Mouse (Mus musculus): ENCODE measurements around the gene Gm4340. TPM values are rescaled to one million over a fixed set of nuclear protein-coding genes. Genes with fewer than 3 reads are reported as not detected.
"Not testable (repeated sequence)": the region's sequence is repeated elsewhere in the genome, so short reads cannot be mapped to it uniquely, and the experiment has no call there.

Gene Gm4340
- not detected in 2 replicates for polyA plus RNA-seq (2016; fragmentation: Nextera tagmentation; extraction: Ambion mirVana)

DNA sequence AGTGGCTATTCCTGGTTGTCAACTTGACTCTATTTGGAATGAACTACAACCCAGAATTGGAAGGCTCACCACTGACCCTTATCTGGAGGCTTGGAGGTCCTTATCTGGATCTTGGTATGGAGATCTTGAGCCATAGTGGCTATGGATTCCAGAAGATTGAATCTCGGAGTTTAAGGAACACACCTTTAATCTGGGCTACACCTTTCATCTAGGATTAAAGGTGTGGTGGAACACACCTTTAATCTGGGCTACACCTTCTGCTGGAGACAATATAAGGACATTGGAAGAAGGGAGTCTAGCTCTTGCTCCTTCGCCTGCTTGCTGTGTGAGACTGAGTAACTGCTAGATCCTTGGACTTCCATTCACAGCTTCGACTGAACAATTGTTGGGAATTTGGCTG, at the start of gene Gm4340:
Gene Gm4340 (plus strand): TSS at position 301 of the 400 bp plus-strand sequence.
- not testable (repeated sequence) for H3K27me3 ChIP-seq; H3K9me3 ChIP-seq; H3K4me2 ChIP-seq (replicated peaks); H3K27ac ChIP-seq (replicated peaks); H3K4me1 ChIP-seq; H3K9ac ChIP-seq (replicated peaks); H3K36me3 ChIP-seq; H3K4me3 ChIP-seq; ATAC-seq (ENCODE audit: low FRiP score, low read depth)
- WGBS = no CpG with 5 or more reads among the region's 3 CpGs

DNA sequence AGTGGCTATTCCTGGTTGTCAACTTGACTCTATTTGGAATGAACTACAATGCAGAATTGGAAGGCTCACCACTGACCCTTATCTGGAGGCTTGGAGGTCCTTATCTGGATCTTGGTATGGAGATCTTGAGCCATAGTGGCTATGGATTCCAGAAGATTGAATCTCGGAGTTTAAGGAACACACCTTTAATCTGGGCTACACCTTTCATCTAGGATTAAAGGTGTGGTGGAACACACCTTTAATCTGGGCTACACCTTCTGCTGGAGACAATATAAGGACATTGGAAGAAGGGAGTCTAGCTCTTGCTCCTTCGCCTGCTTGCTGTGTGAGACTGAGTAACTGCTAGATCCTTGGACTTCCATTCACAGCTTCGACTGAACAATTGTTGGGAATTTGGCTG, 42.6 kb upstream of the Gm4340 start, which contains the start of gene Gm6763:
Gene Gm6763 (plus strand): TSS at position 301 of the 400 bp plus-strand sequence.
- H3K4me1 ChIP-seq; H3K27ac ChIP-seq (replicated peaks); ATAC-seq (ENCODE audit: low FRiP score, low read depth); H3K4me2 ChIP-seq (replicated peaks); H3K9me3 ChIP-seq; H3K27me3 ChIP-seq; H3K9ac ChIP-seq (replicated peaks); H3K4me3 ChIP-seq; H3K36me3 ChIP-seq: not testable (repeated sequence)
- no CpG with 5 or more reads among the region's 3 CpGs for WGBS

DNA sequence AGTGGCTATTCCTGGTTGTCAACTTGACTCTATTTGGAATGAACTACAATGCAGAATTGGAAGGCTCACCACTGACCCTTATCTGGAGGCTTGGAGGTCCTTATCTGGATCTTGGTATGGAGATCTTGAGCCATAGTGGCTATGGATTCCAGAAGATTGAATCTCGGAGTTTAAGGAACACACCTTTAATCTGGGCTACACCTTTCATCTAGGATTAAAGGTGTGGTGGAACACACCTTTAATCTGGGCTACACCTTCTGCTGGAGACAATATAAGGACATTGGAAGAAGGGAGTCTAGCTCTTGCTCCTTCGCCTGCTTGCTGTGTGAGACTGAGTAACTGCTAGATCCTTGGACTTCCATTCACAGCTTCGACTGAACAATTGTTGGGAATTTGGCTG, 34.1 kb upstream of the Gm4340 start, which contains the start of gene Gm8764:
Gene Gm8764 (plus strand): TSS at position 301 of the 400 bp plus-strand sequence.
- not testable (repeated sequence) for H3K27me3 ChIP-seq; H3K4me1 ChIP-seq; H3K4me3 ChIP-seq; ATAC-seq (ENCODE audit: low FRiP score, low read depth); H3K9ac ChIP-seq (replicated peaks); H3K9me3 ChIP-seq; H3K4me2 ChIP-seq (replicated peaks); H3K27ac ChIP-seq (replicated peaks); H3K36me3 ChIP-seq
- WGBS = no CpG with 5 or more reads among the region's 3 CpGs

DNA sequence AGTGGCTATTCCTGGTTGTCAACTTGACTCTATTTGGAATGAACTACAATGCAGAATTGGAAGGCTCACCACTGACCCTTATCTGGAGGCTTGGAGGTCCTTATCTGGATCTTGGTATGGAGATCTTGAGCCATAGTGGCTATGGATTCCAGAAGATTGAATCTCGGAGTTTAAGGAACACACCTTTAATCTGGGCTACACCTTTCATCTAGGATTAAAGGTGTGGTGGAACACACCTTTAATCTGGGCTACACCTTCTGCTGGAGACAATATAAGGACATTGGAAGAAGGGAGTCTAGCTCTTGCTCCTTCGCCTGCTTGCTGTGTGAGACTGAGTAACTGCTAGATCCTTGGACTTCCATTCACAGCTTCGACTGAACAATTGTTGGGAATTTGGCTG, 25.6 kb upstream of the Gm4340 start, which contains the start of gene Gm21304:
Gene Gm21304 (plus strand): TSS at position 301 of the 400 bp plus-strand sequence.
- H3K36me3 ChIP-seq; H3K4me2 ChIP-seq (replicated peaks); H3K4me1 ChIP-seq; ATAC-seq (ENCODE audit: low FRiP score, low read depth); H3K9me3 ChIP-seq; H3K27me3 ChIP-seq; H3K27ac ChIP-seq (replicated peaks); H3K9ac ChIP-seq (replicated peaks); H3K4me3 ChIP-seq: not testable (repeated sequence)
- WGBS = no CpG with 5 or more reads among the region's 3 CpGs

DNA sequence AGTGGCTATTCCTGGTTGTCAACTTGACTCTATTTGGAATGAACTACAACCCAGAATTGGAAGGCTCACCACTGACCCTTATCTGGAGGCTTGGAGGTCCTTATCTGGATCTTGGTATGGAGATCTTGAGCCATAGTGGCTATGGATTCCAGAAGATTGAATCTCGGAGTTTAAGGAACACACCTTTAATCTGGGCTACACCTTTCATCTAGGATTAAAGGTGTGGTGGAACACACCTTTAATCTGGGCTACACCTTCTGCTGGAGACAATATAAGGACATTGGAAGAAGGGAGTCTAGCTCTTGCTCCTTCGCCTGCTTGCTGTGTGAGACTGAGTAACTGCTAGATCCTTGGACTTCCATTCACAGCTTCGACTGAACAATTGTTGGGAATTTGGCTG, 17.1 kb upstream of the Gm4340 start, which contains the start of gene Gm21312:
Gene Gm21312 (plus strand): TSS at position 301 of the 400 bp plus-strand sequence.
- H3K4me3 ChIP-seq; H3K36me3 ChIP-seq; H3K4me1 ChIP-seq; H3K27me3 ChIP-seq; H3K9me3 ChIP-seq; H3K27ac ChIP-seq (replicated peaks); H3K4me2 ChIP-seq (replicated peaks); ATAC-seq (ENCODE audit: low FRiP score, low read depth); H3K9ac ChIP-seq (replicated peaks): not testable (repeated sequence)
- no CpG with 5 or more reads among the region's 3 CpGs for WGBS

DNA sequence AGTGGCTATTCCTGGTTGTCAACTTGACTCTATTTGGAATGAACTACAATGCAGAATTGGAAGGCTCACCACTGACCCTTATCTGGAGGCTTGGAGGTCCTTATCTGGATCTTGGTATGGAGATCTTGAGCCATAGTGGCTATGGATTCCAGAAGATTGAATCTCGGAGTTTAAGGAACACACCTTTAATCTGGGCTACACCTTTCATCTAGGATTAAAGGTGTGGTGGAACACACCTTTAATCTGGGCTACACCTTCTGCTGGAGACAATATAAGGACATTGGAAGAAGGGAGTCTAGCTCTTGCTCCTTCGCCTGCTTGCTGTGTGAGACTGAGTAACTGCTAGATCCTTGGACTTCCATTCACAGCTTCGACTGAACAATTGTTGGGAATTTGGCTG, 8.6 kb upstream of the Gm4340 start, which contains the start of gene Gm20765:
Gene Gm20765 (plus strand): TSS at position 301 of the 400 bp plus-strand sequence.
- H3K27ac ChIP-seq (replicated peaks); H3K9me3 ChIP-seq; H3K4me3 ChIP-seq; H3K36me3 ChIP-seq; H3K4me1 ChIP-seq; ATAC-seq (ENCODE audit: low FRiP score, low read depth); H3K27me3 ChIP-seq; H3K9ac ChIP-seq (replicated peaks); H3K4me2 ChIP-seq (replicated peaks): not testable (repeated sequence)
- no CpG with 5 or more reads among the region's 3 CpGs for WGBS

DNA sequence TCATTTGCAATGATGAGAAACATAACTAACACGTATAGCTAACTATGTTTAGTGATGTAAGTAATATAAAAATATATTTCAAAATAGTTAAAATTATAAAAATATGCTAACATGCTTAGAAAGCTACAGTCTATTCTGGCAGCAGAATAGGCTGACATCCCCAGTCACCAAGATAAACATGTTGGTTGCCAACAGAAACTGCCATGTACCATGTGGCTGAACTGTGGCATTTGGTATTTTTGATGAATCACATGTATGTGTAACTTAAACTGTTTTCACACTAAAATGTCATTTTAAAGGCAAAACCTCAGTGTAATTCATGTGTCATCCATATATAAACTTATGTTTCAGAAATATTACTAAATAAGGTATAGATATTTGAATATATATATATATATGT, 15.8 kb downstream of the Gm4340 start:
- Histone ChIP-seq H3K9me3 (no peaks in the 10 kb centered on the region), H3K9ac (replicated peaks) (no peak overlapping the region), H3K4me2 (replicated peaks) (no peak overlapping the region), H3K4me3 (no peak overlapping the region), H3K36me3 (no peaks in the 10 kb centered on the region), H3K27ac (replicated peaks) (no peak overlapping the region), H3K27me3 (no peaks in the 10 kb centered on the region), H3K4me1 (no peaks in the 10 kb centered on the region)
- no peak for ATAC-seq (ENCODE audit: low FRiP score, low read depth)
- WGBS = 90% methylated on average over 1 of the region's 1 CpGs

DNA sequence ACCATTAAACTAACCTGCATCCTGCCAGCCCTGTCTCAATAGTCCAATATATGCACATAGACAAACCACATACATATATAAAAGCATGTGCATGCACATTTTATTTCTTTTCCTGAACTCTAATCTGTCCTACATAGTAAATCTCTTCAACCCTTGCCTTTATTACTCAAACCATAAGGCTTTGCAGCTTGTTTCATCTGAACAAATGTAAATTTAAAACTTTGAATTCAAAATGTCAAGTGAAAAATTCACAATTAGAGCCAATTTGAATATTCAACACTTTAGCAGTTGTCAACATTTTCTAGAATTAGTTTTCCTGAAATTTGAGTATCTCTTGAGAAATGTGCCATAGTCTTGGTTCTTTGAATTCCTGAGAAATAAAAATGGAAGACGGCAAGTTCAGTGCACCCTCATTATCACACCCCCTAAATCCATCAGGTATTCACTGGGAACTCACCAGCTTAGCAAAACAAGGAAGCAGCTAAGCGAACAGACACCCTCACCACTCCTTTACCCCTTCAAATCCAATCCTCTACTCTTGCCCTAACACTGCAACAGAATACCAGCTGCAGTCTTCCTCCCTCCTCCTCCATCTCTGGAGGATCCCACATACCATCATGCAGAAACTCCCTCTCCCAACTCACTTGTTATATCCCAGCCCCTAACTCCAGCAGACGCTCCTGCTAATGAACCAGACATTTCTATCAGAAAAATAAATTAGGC, 16.6 kb downstream of the Gm4340 start:
- Histone ChIP-seq H3K4me1 (no peaks in the 10 kb centered on the region), H3K27ac (replicated peaks) (no peak overlapping the region)
- ATAC-seq (ENCODE audit: low FRiP score, low read depth) = no peak

DNA sequence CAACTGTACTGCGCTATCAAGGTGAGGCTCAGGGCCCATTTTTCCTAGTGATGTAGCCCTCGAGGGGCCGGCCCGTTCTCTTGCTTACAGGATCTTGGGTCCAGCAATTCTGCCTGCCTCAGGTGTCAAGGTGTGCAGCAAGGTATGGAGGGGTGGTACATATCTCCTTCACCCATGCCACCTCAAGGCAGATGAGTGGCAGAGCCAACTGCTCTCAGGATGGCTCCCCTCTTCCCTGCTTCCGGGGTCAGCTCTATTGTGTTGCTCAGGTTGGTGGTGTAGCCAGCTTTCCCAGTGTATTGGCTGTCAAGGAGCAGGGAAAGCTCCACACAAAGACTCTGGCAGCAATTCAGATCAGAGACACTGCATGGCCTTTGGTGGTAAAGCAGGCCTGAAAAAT, 20.7 kb downstream of the Gm4340 start:
- Histone ChIP-seq H3K27ac (replicated peaks) (no peak overlapping the region), H3K9me3 (no peaks in the 10 kb centered on the region), H3K4me1 (no peaks in the 10 kb centered on the region), H3K4me3 (no peak overlapping the region), H3K27me3 (no peaks in the 10 kb centered on the region), H3K9ac (replicated peaks) (no peak overlapping the region), H3K36me3 (no peaks in the 10 kb centered on the region), H3K4me2 (replicated peaks) (no peak overlapping the region)
- 88% methylated on average over 5 of the region's 5 CpGs for WGBS
- no peak; the same call in 1 of the 2 replicates for ATAC-seq (ENCODE audit: low FRiP score, low read depth)

More for the DNA sequence above, 16.6 kb downstream of the Gm4340 start:
- no peak overlapping the region for H3K4me2 ChIP-seq (replicated peaks)
- no peaks in the 10 kb centered on the region for H3K9me3 ChIP-seq
- 81% methylated on average over 3 of the region's 3 CpGs for WGBS
- no peaks in the 10 kb centered on the region for H3K36me3 ChIP-seq
- H3K9ac ChIP-seq (replicated peaks) = no peak overlapping the region
- no peaks in the 10 kb centered on the region for H3K27me3 ChIP-seq
- no peak overlapping the region for H3K4me3 ChIP-seq

DNA sequence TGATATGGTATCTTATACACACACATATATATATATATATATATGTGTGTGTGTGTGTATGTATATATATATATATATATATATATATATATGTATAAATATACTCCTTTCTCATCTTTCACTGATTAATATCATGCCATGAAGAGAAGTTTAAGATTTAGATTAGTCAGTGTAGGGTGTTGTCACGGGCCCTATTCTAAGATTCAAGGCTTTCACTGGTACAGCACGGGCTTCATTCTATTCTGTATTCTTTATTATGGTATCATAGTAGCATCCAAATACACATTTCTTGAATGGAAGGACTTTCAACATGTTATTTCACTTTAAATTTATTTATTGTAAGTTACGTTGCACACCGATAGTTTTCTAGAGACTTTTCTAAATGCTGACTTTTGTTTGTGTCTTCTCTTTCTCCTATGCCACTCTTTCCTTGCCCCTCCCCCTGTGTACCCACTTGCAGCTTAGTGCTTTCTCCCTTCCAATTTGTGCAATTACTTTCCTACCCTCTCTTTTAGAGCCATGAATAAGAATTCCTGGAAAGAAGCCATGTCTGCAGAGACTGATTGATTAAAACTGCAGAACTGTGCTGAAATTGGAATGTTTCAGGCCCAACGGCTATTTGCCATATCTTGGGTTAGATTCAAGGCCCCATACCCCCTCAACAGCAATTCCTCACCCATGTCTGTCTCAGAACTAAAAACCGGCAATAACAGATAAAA, 26.6 kb downstream of the Gm4340 start:
- Histone ChIP-seq H3K4me2 (replicated peaks) (no peak overlapping the region), H3K9ac (replicated peaks) (no peak overlapping the region), H3K9me3 (no peaks in the 10 kb centered on the region), H3K27ac (replicated peaks) (no peak overlapping the region), H3K4me3 (no peak overlapping the region), H3K4me1 (no peaks in the 10 kb centered on the region), H3K27me3 (no peaks in the 10 kb centered on the region), H3K36me3 (no peaks in the 10 kb centered on the region)
- WGBS = 91% methylated on average over 6 of the region's 6 CpGs
- no peak for ATAC-seq (ENCODE audit: low FRiP score, low read depth)

Data from midbrain, embryonic 12.5 days (tissue).